Mouse (Mus musculus): ENCODE data around the gene Rint1. TPM values are rescaled to one million over a fixed set of nuclear protein-coding genes. Genes with fewer than 3 reads are reported as not detected.
A peak's percentile ranks its signal among the peaks of the same experiment; 100 is the strongest.

Gene Rint1
- total and polyA plus RNA-seq, 2 experiments from 2014 or later = 24.0 to 26.5 TPM

DNA sequence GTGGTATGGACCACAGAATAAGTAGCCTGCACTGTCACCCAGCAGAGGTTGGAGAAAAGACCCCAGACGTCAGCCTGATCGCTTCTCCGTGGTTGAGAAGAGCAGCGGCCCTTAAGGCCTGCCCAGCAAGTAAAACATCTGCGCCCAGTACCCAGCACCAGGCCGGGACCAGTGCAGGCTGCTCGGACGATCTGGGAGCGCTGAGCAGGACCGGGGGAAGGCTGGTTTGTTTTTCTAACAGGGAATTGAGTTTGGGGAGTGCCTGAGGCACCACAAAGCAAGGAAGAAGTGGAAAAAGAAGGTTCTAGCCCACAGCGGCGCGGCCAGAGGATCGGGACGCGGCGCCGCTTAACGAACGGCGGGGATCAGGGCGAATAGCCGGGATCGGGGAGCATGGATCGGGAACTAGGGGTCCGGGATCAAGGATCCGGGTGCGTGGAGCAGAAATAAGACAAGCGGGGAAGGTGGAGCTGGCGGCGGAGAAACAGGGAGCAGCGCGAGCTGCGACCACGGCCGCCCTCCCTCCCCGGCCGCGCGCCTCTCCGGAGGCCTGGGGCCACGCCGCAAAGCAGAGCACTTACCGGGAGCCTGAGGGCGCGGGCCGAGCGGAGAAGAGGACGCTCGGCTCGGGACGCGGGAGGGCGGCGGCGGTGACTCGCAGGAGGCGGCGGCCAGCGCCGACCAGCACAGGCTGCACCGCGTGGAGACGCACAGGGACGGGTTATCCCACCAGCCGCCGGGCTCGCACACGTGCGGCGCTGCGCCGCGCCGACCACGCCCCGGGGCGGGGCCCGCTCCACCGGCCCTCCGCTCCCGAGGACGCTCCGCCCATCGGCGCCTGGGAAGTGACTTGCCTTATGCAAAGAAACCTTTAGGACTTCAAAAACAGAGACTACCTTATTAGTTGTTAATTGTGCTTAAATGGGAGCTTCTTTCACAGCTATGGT, 4.3 kb upstream of the Rint1 start, which contains the start of gene Pus7:
Gene Pus7 (minus strand): TSS at position 781 of the 947 bp plus-strand sequence.
- WGBS = 2% methylated on average over 63 of the region's 86 CpGs
- peaks cover 2% of the 10 kb centered on the region for H3K4me1 ChIP-seq (ENCODE audit: insufficient read depth, low read length)
- ATAC-seq = peak; percentile 90
- H3K9me3 ChIP-seq (ENCODE audit: low read length) = no peaks in the 10 kb centered on the region
- no peak for TF ChIP-seq CTCF (IDR thresholded peaks at IDR 0.05; ENCODE audit: low read depth)
- no peaks in the 10 kb centered on the region for H3K36me3 ChIP-seq (ENCODE audit: insufficient read depth, low read length)
- peak; percentile 92 for DNase-seq (ENCODE audit: low spot score)
- peak within 1 kb of the TSS; percentile 91 for H3K4me3 ChIP-seq (ENCODE audit: low read length)
- peak within 1 kb of the TSS; percentile 77 for H3K27ac ChIP-seq
- H3K9ac ChIP-seq (replicated peaks; ENCODE audit: low read length) = peak within 1 kb of the TSS; percentile 79
- peak within 1 kb of the TSS; percentile 77 for H3K4me2 ChIP-seq (ENCODE audit: low read depth, low read length)
- no peaks in the 10 kb centered on the region for H3K27me3 ChIP-seq (ENCODE audit: insufficient read depth, low read length)

GRCm38 (mm10) chr5:23788390-23788830, 899 bp downstream of the Rint1 start:
- no peaks in the 10 kb centered on the region for H3K27me3 ChIP-seq (ENCODE audit: insufficient read depth, low read length)
- H3K4me3 ChIP-seq (ENCODE audit: low read length) = peak overlapping the region; percentile 84
- no peak for DNase-seq (ENCODE audit: low spot score)
- H3K9me3 ChIP-seq (ENCODE audit: low read length) = no peaks in the 10 kb centered on the region
- H3K4me2 ChIP-seq (ENCODE audit: low read depth, low read length) = peak overlapping the region; percentile 81
- TF ChIP-seq CTCF (IDR thresholded peaks at IDR 0.05; ENCODE audit: low read depth) = no peak
- H3K36me3 ChIP-seq (ENCODE audit: insufficient read depth, low read length) = no peaks in the 10 kb centered on the region
- no peak for ATAC-seq
- peak overlapping the region; percentile 78; the same call in 1 of the 2 replicates for H3K9ac ChIP-seq (replicated peaks; ENCODE audit: low read length)
- peaks cover 8% of the 10 kb centered on the region for H3K4me1 ChIP-seq (ENCODE audit: insufficient read depth, low read length)
- 49% methylated on average over 3 of the region's 3 CpGs for WGBS
- H3K27ac ChIP-seq = no peak overlapping the region

DNA sequence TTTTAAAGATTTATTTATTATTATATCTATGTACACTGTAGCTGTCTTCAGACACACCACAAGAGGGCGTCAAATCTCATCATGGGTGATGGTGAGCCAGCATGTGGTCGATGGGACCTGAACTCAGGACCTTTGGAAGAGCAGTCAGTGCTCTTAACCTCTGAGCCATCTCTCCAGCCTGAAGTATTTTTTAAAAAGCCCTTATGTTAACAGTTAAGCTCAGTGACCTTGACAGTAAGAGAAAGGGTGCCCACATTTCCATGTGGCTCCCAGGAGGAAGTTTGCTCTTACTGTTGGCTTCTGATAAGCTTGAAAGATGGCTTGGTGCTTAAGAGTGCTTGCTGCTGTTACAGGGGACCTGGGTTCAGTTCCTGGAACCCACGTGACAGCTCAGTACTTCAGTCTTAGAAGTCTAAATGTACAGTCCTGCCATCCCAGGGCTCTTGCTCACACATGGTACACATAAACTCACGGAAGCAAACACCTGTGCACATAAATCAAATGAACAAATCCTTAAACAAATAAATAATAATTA, 1.6 kb downstream of the Rint1 start:
- H3K36me3 ChIP-seq (ENCODE audit: insufficient read depth, low read length) = no peaks in the 10 kb centered on the region
- TF ChIP-seq CTCF (IDR thresholded peaks at IDR 0.05; ENCODE audit: low read depth) = no peak
- H3K27ac ChIP-seq = no peak overlapping the region
- H3K9me3 ChIP-seq (ENCODE audit: low read length) = no peaks in the 10 kb centered on the region
- H3K4me3 ChIP-seq (ENCODE audit: low read length) = no peak overlapping the region
- WGBS = 89% methylated on average over 4 of the region's 4 CpGs
- no peaks in the 10 kb centered on the region for H3K27me3 ChIP-seq (ENCODE audit: insufficient read depth, low read length)
- no peak overlapping the region for H3K9ac ChIP-seq (replicated peaks; ENCODE audit: low read length)
- no peak for ATAC-seq
- DNase-seq (ENCODE audit: low spot score) = no peak
- H3K4me1 ChIP-seq (ENCODE audit: insufficient read depth, low read length) = peaks cover 8% of the 10 kb centered on the region
- H3K4me2 ChIP-seq (ENCODE audit: low read depth, low read length) = no peak overlapping the region

DNA sequence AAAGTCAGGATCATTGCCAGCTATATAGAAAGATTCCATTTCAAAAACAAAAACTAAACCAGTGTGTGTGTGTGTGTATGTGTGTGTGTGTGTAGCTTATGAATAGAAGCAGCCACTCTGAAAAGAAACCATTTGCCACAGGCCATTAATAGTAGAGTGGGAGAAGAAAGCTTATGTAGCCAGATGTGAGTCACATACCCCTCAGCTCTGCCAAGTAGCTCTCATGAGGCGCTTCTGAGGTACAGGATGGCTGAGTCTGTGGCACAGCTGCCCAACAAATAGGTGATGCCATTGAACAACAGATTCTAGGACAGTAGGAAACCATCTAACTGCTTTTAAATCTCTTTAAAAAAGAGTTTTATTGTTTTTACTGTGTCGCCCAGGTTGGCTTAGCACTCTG, 5.2 kb downstream of the Rint1 start:
- no peak overlapping the region for H3K27ac ChIP-seq
- no peak for ATAC-seq
- TF ChIP-seq CTCF (IDR thresholded peaks at IDR 0.05; ENCODE audit: low read depth) = no peak
- 78% methylated on average over 2 of the region's 2 CpGs for WGBS
- no peaks in the 10 kb centered on the region for H3K27me3 ChIP-seq (ENCODE audit: insufficient read depth, low read length)
- no peak overlapping the region for H3K9ac ChIP-seq (replicated peaks; ENCODE audit: low read length)
- peaks cover 8% of the 10 kb centered on the region for H3K4me1 ChIP-seq (ENCODE audit: insufficient read depth, low read length)
- H3K4me2 ChIP-seq (ENCODE audit: low read depth, low read length) = no peak overlapping the region
- no peak for DNase-seq (ENCODE audit: low spot score)
- no peaks in the 10 kb centered on the region for H3K9me3 ChIP-seq (ENCODE audit: low read length)
- H3K36me3 ChIP-seq (ENCODE audit: insufficient read depth, low read length) = no peaks in the 10 kb centered on the region; the same call in 1 of the 2 replicates
- no peak overlapping the region for H3K4me3 ChIP-seq (ENCODE audit: low read length)

DNA sequence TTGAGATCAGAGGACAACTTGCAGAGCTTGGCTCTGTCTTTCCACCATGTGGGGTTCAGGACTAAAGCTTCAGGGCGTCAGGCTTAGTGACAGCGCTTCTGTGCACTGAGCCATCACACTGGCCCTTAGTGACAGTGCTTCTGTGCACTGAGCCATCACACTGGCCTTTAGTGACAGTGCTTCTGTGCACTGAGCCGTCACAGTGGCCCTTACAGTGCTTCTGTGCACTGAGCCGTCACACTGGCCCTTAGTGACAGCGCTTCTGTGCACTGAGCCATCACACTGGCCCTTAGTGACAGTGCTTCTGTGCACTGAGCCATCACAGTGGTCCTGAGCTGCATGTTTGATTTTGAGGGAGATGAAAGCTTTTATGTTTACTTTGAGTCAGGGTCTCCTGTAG, 27.3 kb downstream of the Rint1 start:
- H3K27ac ChIP-seq = no peak overlapping the region
- no peaks in the 10 kb centered on the region for H3K4me1 ChIP-seq (ENCODE audit: insufficient read depth, low read length)
- no peak for ATAC-seq
- DNase-seq (ENCODE audit: low spot score) = no peak
- no peak overlapping the region for H3K4me2 ChIP-seq (ENCODE audit: low read depth, low read length)
- H3K9me3 ChIP-seq (ENCODE audit: low read length) = no peaks in the 10 kb centered on the region
- no peak for TF ChIP-seq CTCF (IDR thresholded peaks at IDR 0.05; ENCODE audit: low read depth)
- H3K27me3 ChIP-seq (ENCODE audit: insufficient read depth, low read length) = no peaks in the 10 kb centered on the region
- peaks cover 51% of the 10 kb centered on the region for H3K36me3 ChIP-seq (ENCODE audit: insufficient read depth, low read length)
- no peak overlapping the region for H3K4me3 ChIP-seq (ENCODE audit: low read length)
- 64% methylated on average over 5 of the region's 5 CpGs for WGBS
- no peak overlapping the region for H3K9ac ChIP-seq (replicated peaks; ENCODE audit: low read length)

GRCm38 (mm10) chr5:23816681-23817080, 29.2 kb downstream of the Rint1 start:
- WGBS = 90% methylated on average over 15 of the region's 15 CpGs
- Histone ChIP-seq H3K9me3 (ENCODE audit: low read length) (no peaks in the 10 kb centered on the region), H3K27ac (no peak overlapping the region), H3K4me3 (ENCODE audit: low read length) (no peak overlapping the region), H3K4me1 (ENCODE audit: insufficient read depth, low read length) (no peaks in the 10 kb centered on the region), H3K4me2 (ENCODE audit: low read depth, low read length) (no peak overlapping the region), H3K9ac (replicated peaks; ENCODE audit: low read length) (no peak overlapping the region), H3K27me3 (ENCODE audit: insufficient read depth, low read length) (no peaks in the 10 kb centered on the region), H3K36me3 (ENCODE audit: insufficient read depth, low read length) (peaks cover 45% of the 10 kb centered on the region; the same call in 1 of the 2 replicates)
- no peak for TF ChIP-seq CTCF (IDR thresholded peaks at IDR 0.05; ENCODE audit: low read depth)
- DNase-seq (ENCODE audit: low spot score) = no peak
- ATAC-seq = no peak
